Mouse (Mus musculus): Measurements from ENCODE around the gene Ercc2. TPM values are rescaled to one million over a fixed set of nuclear protein-coding genes. Genes with fewer than 3 reads are reported as not detected.

The Ercc2 gene
- polyA plus RNA-seq, 1 experiment from 2014 or later: 18.3 TPM

DNA sequence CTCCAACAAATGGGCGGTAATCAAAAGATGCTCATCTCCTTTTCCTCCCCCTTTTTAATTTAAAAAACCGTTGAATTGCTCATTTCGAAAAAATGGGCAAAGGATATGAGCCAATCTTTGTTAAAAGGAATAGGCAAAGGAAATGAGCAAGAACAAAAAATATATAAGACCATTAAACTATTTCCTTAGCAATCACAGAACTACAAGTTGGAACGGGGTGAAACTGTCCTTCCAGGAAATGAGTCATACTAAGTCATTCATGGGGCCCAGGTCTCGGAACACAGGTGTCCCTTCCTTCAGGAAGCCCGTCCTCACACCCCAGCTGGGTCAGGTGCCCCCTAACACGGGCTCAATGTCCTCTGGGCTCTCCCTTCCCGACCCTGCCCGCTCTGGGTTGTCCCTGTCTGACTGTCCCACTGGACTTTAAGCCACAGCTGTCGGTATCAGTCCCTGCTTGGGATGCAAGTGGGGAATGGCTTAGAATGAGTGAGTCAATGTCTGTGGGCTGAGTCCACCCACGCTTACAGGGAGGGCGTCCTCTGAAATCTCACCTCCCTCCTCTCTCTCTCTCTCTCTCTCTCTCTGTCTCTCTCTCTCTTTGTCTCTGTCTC, 37.5 kb upstream of the Ercc2 start, which contains the start of gene Ercc1:
Gene Ercc1 (plus strand): TSS at position 542 of the 611 bp plus-strand sequence.
- H3K4me3 ChIP-seq (replicated peaks): peak within 1 kb of the TSS; percentile 62
- 26% methylated on average over 12 of the region's 12 CpGs for WGBS
- peaks cover 39% of the 10 kb centered on the region for H3K4me1 ChIP-seq
- no peaks in the 10 kb centered on the region for H3K9me3 ChIP-seq (replicated peaks)
- peak within 1 kb of the TSS; percentile 85 for H3K4me2 ChIP-seq (replicated peaks)
- H3K27ac ChIP-seq (replicated peaks): peak within 1 kb of the TSS; percentile 89
- ATAC-seq (ENCODE audit: insufficient number of reproducible peaks, low FRiP score, low TSS enrichment, low read depth): no peak
- H3K27me3 ChIP-seq: peaks cover 11% of the 10 kb centered on the region; the same call in 1 of the 2 replicates
- H3K36me3 ChIP-seq: peaks cover 15% of the 10 kb centered on the region
- peak within 1 kb of the TSS; percentile 36 for H3K9ac ChIP-seq

DNA sequence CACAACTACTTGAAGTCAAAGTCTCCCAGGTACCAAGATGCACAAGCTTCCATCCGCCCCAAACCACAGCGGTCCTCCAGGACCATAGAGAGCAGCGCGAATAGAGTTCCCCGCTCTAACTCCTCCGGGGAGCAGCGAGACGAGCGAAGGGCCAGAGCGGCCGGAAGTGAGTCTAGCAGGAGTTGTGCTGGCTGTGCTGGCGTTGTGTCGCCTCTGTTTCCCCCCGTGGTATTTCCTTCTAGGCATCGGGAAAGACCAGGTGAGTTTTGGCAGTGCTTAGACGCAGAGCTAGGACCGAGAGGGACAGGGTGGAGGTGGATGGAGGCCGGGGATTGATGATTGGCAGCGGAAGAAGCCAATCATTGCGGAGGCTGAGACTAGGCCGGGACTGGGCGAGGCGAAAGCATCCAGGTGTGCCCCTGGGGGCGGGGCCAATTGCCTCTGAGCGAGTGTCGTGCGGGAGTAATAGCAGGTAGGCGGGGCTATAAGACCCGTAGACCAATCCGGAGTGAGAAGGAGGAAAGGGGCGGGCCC, 36.8 kb upstream of the Ercc2 start:
- H3K4me1 ChIP-seq: peaks cover 39% of the 10 kb centered on the region
- WGBS: under 1% methylated on average over 31 of the region's 31 CpGs
- peak; percentile 92 for ATAC-seq (ENCODE audit: insufficient number of reproducible peaks, low FRiP score, low TSS enrichment, low read depth)
- peak overlapping the region; percentile 62 for H3K4me3 ChIP-seq (replicated peaks)
- peaks cover 21% of the 10 kb centered on the region for H3K36me3 ChIP-seq
- H3K9ac ChIP-seq: peak overlapping the region; percentile 36
- peak overlapping the region; percentile 85 for H3K4me2 ChIP-seq (replicated peaks)
- peaks cover 11% of the 10 kb centered on the region; the same call in 1 of the 2 replicates for H3K27me3 ChIP-seq
- H3K9me3 ChIP-seq (replicated peaks): no peaks in the 10 kb centered on the region
- H3K27ac ChIP-seq (replicated peaks): peak overlapping the region; percentile 89

DNA sequence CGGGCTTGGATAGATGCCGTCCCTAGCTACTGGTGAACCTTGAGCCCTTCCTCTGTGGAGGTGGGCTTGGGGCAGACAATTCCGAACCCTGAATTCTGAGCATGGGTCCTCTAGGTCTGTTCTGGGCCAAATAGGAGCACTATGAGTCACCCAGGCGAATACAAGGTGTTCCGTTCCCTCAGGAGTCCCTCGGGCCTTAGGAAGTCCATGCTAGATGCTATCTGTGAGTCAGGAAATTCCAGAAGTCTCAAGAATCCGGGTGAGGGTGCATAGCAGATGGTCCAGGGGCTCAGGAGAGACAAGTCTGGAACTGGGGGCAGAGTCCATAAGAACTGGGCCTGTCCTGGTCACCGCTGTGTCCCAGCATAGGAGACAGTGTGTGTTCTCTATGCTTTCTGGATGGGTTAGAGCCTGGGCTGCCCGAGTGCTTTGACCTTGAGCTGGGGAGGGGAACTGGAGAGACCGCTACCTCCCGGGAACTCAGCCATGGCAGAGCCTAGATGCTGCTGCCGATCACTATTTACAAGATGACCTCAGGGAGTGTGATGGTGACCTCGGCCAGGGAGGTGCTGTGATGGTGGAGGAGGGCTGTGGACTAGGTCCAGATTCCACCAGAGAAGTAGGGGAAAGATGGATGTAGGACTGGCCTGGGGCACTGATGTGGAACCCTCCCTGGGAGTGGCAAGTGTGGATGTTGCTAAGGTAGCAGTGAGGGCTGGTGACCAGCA, 32.5 kb upstream of the Ercc2 start:
- Histone ChIP-seq H3K9ac (no peak overlapping the region), H3K4me2 (replicated peaks) (no peak overlapping the region), H3K36me3 (peaks cover 58% of the 10 kb centered on the region), H3K4me1 (peaks cover 14% of the 10 kb centered on the region), H3K27me3 (no peaks in the 10 kb centered on the region), H3K27ac (replicated peaks) (no peak overlapping the region), H3K4me3 (replicated peaks) (no peak overlapping the region), H3K9me3 (replicated peaks) (no peaks in the 10 kb centered on the region)
- no peak for ATAC-seq (ENCODE audit: insufficient number of reproducible peaks, low FRiP score, low TSS enrichment, low read depth)
- WGBS: 82% methylated on average over 13 of the region's 13 CpGs

DNA sequence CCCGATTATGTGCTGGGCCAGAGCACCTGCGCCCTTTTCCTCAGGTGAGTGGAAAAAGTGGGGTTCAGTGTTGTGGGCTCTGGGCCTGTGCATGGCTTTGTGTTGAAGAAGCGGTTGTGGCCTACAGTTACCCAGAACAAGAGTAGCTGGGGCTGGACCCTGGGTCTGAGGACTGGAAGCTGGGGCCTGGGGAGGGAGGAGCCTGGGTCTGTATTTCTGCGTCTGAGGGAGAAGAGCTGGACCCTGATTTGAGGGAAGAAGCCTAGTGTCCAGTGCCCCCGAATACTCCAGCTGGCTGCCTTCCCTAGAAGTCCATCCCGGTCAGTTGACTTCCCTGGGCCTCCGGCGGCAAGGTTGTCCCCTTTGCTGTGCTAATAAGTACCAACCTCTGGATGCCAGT, 31.6 kb upstream of the Ercc2 start:
- H3K9ac ChIP-seq: no peak overlapping the region
- ATAC-seq (ENCODE audit: insufficient number of reproducible peaks, low FRiP score, low TSS enrichment, low read depth): no peak
- 94% methylated on average over 8 of the region's 8 CpGs for WGBS
- no peaks in the 10 kb centered on the region for H3K27me3 ChIP-seq
- H3K27ac ChIP-seq (replicated peaks): no peak overlapping the region
- peaks cover 67% of the 10 kb centered on the region for H3K36me3 ChIP-seq
- no peaks in the 10 kb centered on the region for H3K9me3 ChIP-seq (replicated peaks)
- no peak overlapping the region for H3K4me3 ChIP-seq (replicated peaks)
- peaks cover 10% of the 10 kb centered on the region for H3K4me1 ChIP-seq
- no peak overlapping the region for H3K4me2 ChIP-seq (replicated peaks)

DNA sequence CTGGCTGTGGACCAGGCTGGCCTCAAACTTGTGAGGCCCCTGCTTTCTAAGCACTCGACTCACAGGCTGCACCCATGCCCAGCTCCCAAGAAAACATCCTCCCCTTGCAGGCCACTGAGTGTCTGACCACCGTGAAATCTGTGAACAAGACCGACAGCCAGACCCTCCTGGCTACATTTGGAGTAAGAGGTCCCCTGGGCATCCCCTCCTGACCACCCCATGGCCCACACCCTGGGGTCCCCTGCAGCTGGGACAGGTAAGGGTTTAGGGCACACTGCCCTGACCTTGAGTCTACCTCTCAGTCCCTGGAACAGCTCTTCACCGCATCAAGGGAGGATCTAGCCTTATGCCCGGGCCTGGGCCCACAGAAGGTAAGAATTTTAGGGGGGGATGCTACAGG, 26.8 kb upstream of the Ercc2 start:
- Histone ChIP-seq H3K27me3 (no peaks in the 10 kb centered on the region), H3K9me3 (replicated peaks) (no peaks in the 10 kb centered on the region), H3K36me3 (peaks cover 71% of the 10 kb centered on the region), H3K9ac (no peak overlapping the region), H3K4me3 (replicated peaks) (no peak overlapping the region), H3K27ac (replicated peaks) (no peak overlapping the region), H3K4me1 (peaks cover 18% of the 10 kb centered on the region), H3K4me2 (replicated peaks) (no peak overlapping the region)
- no peak for ATAC-seq (ENCODE audit: insufficient number of reproducible peaks, low FRiP score, low TSS enrichment, low read depth)
- 81% methylated on average over 5 of the region's 5 CpGs for WGBS

DNA sequence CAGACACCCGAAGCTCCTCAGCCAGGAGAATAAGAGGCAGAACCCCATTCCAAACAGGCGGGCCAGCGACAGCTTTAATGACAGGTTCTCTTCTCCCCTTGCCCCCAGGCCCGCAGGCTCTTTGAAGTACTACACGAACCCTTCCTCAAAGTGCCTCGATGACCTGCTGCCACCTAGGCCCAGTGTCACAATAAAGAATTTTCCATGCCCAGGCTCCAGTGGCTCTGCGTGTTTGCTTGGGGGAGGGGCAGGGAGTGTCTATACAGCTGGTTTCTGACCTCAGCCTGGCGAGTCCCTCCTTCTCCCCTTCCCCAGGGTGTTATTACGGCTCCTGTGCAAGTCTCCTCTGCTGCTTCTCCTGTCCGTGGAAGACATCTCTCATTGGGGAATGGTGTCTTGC, 25.5 kb upstream of the Ercc2 start:
- ATAC-seq (ENCODE audit: insufficient number of reproducible peaks, low FRiP score, low TSS enrichment, low read depth): no peak
- 62% methylated on average over 10 of the region's 10 CpGs for WGBS
- no peaks in the 10 kb centered on the region for H3K9me3 ChIP-seq (replicated peaks)
- H3K27me3 ChIP-seq: no peaks in the 10 kb centered on the region
- H3K9ac ChIP-seq: no peak overlapping the region
- peaks cover 21% of the 10 kb centered on the region for H3K4me1 ChIP-seq
- H3K4me2 ChIP-seq (replicated peaks): no peak overlapping the region
- no peak overlapping the region for H3K4me3 ChIP-seq (replicated peaks)
- H3K36me3 ChIP-seq: peaks cover 61% of the 10 kb centered on the region
- no peak overlapping the region for H3K27ac ChIP-seq (replicated peaks)

DNA sequence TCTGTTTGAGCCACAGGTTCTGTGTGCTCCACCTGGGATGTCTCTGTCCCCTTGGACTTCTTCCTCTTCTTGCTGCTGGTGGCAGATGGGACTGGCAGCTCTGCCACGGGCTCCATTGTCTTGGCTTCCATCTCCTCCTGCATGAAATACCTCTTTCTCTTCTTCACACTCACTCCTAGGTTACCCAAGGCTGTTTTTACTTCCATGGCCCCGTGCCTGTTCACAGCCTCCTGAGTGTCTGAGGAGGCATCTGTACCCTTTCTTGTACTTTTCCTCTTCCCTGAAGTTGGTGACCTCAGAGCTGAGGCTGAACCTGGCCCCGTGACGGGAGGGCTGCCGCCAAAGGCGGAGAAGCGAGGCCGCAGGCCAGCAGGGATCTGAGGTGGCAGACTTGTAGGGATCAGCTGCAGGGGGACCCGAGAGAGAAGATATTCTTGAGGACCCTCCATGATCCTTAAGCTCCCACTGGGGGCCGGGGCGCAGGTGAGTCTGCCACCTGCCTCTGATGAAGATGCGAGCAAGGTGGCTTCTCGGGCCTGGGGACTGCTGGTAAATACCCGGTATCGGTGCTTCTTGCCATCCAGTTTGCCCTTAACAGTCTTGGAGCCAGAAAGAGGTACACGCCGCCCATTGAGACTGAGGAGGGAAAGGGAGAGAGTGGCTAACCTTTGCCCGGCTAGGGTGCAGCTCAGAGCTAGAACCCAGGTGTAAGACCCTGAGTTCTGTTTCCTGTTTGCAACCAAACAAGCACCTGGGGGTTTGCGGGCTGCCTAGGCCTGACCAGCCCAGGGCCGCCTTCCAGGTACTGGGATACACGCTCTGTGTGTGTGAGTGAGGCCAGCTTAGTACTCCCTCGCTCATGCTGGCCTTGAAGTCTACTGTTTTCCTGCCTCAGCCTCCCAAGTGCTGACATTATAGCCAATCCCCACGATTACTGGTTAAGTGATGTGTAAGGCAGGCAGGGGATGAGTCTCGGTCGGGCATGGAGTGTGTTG, 24.1 kb upstream of the Ercc2 start:
- peak overlapping the region; percentile 75 for H3K4me3 ChIP-seq (replicated peaks)
- peaks cover 48% of the 10 kb centered on the region for H3K36me3 ChIP-seq
- 0 out of 2 replicates have a peak overlapping the region, but pooled peaks have one; percentile 2 for H3K27ac ChIP-seq (replicated peaks)
- ATAC-seq (ENCODE audit: insufficient number of reproducible peaks, low FRiP score, low TSS enrichment, low read depth): no peak
- peak overlapping the region; percentile 51; the same call in 1 of the 2 replicates for H3K9ac ChIP-seq
- peak overlapping the region; percentile 89 for H3K4me2 ChIP-seq (replicated peaks)
- peaks cover 35% of the 10 kb centered on the region for H3K4me1 ChIP-seq
- H3K9me3 ChIP-seq (replicated peaks): no peaks in the 10 kb centered on the region
- no peaks in the 10 kb centered on the region for H3K27me3 ChIP-seq
- WGBS: 89% methylated on average over 25 of the region's 25 CpGs

DNA sequence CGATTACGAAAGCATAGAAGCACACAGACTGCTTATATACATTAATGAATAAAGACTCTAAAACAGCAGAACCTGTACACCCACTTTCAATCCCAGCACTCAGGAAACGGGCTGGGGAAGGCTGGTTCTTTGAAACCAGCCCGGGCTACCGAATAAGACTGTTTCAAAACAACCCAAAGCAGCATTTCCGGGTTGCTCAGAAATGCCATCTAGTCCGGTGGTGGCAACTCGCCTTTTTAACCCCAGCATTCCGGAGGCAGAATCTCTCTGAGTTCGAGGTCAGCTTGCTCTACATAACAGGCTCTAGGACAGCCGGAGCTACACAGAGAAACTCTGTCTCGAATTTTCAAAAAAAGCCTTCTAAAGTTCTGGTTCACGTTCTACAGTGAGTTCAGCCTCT, 23.2 kb upstream of the Ercc2 start:
- peak overlapping the region; percentile 75 for H3K4me3 ChIP-seq (replicated peaks)
- peaks cover 39% of the 10 kb centered on the region for H3K36me3 ChIP-seq
- WGBS: 11% methylated on average over 13 of the region's 13 CpGs

DNA sequence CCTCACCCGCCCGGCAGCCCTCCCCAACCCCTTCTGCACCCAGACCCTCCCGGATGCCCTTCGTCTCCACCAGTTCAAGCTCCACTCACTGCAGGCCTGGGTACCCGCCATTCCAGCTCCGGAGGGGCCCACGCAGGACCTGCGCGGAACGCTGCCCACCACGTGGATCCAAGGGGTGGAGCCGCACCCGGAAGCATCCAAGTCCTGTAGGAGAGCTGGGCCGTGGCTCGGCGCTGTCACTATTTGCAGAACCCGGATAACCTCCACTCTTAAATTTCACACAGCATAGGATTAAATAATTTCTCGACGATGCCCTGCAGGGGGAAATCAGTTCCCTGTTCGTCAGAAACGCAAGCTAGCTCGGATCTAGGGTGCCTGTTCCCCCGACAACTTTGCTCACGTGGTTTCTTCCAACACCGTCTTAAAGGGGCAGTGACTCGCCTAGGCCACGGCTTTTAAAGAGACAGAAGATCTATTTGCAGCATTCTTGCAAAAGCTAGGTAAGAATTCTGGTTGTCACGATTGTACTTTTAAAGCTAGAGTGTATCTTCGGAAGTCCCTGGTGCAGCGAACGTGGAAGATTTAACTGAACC, 22.4 kb upstream of the Ercc2 start, which contains the start of the genes Cd3eap and Ppp1r13l:
Gene Cd3eap (minus strand): TSS at position 185 of the 593 bp plus-strand sequence.
Gene Ppp1r13l (plus strand): TSS at position 451 of the 593 bp plus-strand sequence.
- under 1% methylated on average over 31 of the region's 31 CpGs for WGBS
- peaks cover 49% of the 10 kb centered on the region for H3K4me1 ChIP-seq
- peak within 1 kb of the TSS; percentile 89 for H3K4me2 ChIP-seq (replicated peaks)
- peak; percentile 76 for ATAC-seq (ENCODE audit: insufficient number of reproducible peaks, low FRiP score, low TSS enrichment, low read depth)
- peak within 1 kb of the TSS; percentile 51 for H3K9ac ChIP-seq
- H3K36me3 ChIP-seq: peaks cover 34% of the 10 kb centered on the region
- no peaks in the 10 kb centered on the region for H3K9me3 ChIP-seq (replicated peaks)
- H3K27ac ChIP-seq (replicated peaks): peak within 1 kb of the TSS; percentile 87
- H3K4me3 ChIP-seq (replicated peaks): peak within 1 kb of the TSS; percentile 75
- H3K27me3 ChIP-seq: no peaks in the 10 kb centered on the region

More for the DNA sequence above, 23.2 kb upstream of the Ercc2 start:
- H3K4me1 ChIP-seq: peaks cover 42% of the 10 kb centered on the region
- H3K27ac ChIP-seq (replicated peaks): 0 out of 2 replicates have a peak overlapping the region, but pooled peaks have one; percentile 2
- H3K4me2 ChIP-seq (replicated peaks): peak overlapping the region; percentile 89
- peak overlapping the region; percentile 51 for H3K9ac ChIP-seq
- H3K27me3 ChIP-seq: no peaks in the 10 kb centered on the region
- no peaks in the 10 kb centered on the region for H3K9me3 ChIP-seq (replicated peaks)
- no peak for ATAC-seq (ENCODE audit: insufficient number of reproducible peaks, low FRiP score, low TSS enrichment, low read depth)

DNA sequence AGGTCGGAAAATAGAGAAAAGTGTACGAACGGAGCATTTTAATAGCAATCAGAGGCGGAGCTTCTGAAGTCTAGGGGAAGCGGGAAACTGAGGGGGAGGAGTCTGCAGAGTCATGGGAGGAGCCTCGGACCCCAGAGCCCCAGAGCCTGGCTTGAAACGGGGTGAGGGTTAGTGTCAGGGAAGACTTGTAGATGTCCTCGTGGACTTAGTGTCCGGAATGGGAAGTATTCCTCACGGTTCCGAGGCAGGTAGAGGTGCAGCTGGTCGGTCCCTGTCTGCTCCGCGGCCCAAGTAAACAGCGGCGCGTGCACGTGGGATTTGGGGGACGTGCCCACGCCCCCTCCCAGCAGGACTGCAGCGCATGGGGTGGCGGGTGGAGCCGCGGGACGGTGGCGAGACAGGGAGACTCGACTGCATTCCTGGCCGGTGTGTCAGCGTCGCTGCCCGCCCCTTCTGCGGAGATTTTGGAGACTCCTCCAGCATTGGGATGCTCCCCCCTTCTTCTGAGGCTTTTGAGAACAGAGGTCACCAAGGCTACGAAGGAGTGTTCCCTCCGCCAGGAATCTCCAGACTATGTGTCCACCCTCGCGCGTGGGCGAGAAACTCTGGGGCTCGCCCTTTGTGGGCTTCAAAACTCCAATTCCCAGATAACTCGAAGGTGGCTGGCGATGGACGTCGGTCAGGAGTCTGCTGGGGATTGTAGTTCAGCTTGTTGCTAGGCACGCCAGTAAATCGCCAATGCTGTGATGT, 21.7 kb upstream of the Ercc2 start:
- H3K27me3 ChIP-seq: no peaks in the 10 kb centered on the region
- WGBS: under 1% methylated on average over 45 of the region's 45 CpGs
- peak; percentile 55 for ATAC-seq (ENCODE audit: insufficient number of reproducible peaks, low FRiP score, low TSS enrichment, low read depth)
- H3K9me3 ChIP-seq (replicated peaks): no peaks in the 10 kb centered on the region
- peaks cover 49% of the 10 kb centered on the region for H3K4me1 ChIP-seq
- H3K27ac ChIP-seq (replicated peaks): peak overlapping the region; percentile 87
- H3K9ac ChIP-seq: peak overlapping the region; percentile 29
- H3K4me2 ChIP-seq (replicated peaks): peak overlapping the region; percentile 89
- peaks cover 27% of the 10 kb centered on the region for H3K36me3 ChIP-seq
- peak overlapping the region; percentile 75 for H3K4me3 ChIP-seq (replicated peaks)

Data from embryonic facial prominence, embryonic 15.5 days (tissue).